Mouse (Mus musculus) T-helper 1 cell (primary cell): ENCODE results near the gene Avpi1.

ENCODE experiments used
- in situ Hi-C: fragments of 300-600 bp; cut with MboI, MseI; formaldehyde crosslinking; loops from one replicate; pipeline ENCODE4 v1.15.1; 2025; ENCODE audit warnings: high pct_unique_total_duplicates

Avpi1 gene

GRCm38 (mm10) chr19:42145210-42145609, 16.4 kb upstream of the Avpi1 start:
- in situ Hi-C loops = loop anchor here (5.0 kb wide), 1 partner anchor 58 kb away; the partner anchor contains the start of gene Morn4

GRCm38 (mm10) chr19:42144541-42145167, 15.8 kb upstream of the Avpi1 start:
- in situ Hi-C loops = loop anchor here (5.0 kb wide), 1 partner anchor 57 kb away; the partner anchor contains the start of gene Morn4

GRCm38 (mm10) chr19:42144067-42144466, 15.2 kb upstream of the Avpi1 start:
- in situ Hi-C loops = no loop called here

- in situ Hi-C loops = no loop called here
Measured at GRCm38 (mm10) chr19:42142757-42143156, 13.9 kb upstream of the Avpi1 start.

- in situ Hi-C loops = no loop called here
Measured at GRCm38 (mm10) chr19:42141998-42142397, 13.1 kb upstream of the Avpi1 start.

GRCm38 (mm10) chr19:42139724-42140517, 11.1 kb upstream of the Avpi1 start:
- in situ Hi-C loops = no loop called here

GRCm38 (mm10) chr19:42138517-42139285, 9.8 kb upstream of the Avpi1 start:
- in situ Hi-C loops = no loop called here

- in situ Hi-C loops = no loop called here
Measured at GRCm38 (mm10) chr19:42137167-42137672, 8.4 kb upstream of the Avpi1 start.

- in situ Hi-C loops = no loop called here
Measured at GRCm38 (mm10) chr19:42136126-42136525, 7.3 kb upstream of the Avpi1 start.

- in situ Hi-C loops = no loop called here
Measured at GRCm38 (mm10) chr19:42135070-42135469, 6.2 kb upstream of the Avpi1 start.

- in situ Hi-C loops = no loop called here
Measured at GRCm38 (mm10) chr19:42131101-42131500, 2.2 kb upstream of the Avpi1 start.

- in situ Hi-C loops = no loop called here
Measured at GRCm38 (mm10) chr19:42130294-42130606, 1.4 kb upstream of the Avpi1 start.

- in situ Hi-C loops = no loop called here
Measured at GRCm38 (mm10) chr19:42129509-42130293, 842 bp upstream of the Avpi1 start.

- in situ Hi-C loops = no loop called here
Measured at GRCm38 (mm10) chr19:42128052-42128740, 663 bp downstream of the Avpi1 start.

GRCm38 (mm10) chr19:42127024-42127423, 1.8 kb downstream of the Avpi1 start:
- in situ Hi-C loops = no loop called here

GRCm38 (mm10) chr19:42126219-42126605, 2.6 kb downstream of the Avpi1 start:
- in situ Hi-C loops = no loop called here

- in situ Hi-C loops = no loop called here
Measured at GRCm38 (mm10) chr19:42125501-42126218, 3.2 kb downstream of the Avpi1 start.

- in situ Hi-C loops = no loop called here
Measured at GRCm38 (mm10) chr19:42124684-42125083, 4.2 kb downstream of the Avpi1 start.

- in situ Hi-C loops = no loop called here
Measured at GRCm38 (mm10) chr19:42120451-42120850, 8.4 kb downstream of the Avpi1 start.

- in situ Hi-C loops = no loop called here
Measured at GRCm38 (mm10) chr19:42118596-42118995, 10.3 kb downstream of the Avpi1 start.
